Mouse (Mus musculus) kidney, embryonic 16.5 days (tissue): ENCODE results near the gene Tenm2. TPM values are rescaled to one million over a fixed set of nuclear protein-coding genes. Genes with fewer than 3 reads are reported as not detected.

Experiments used
- ATAC-seq: fragments of 200-750 bp; cut with Nextera tagmentation; 2 replicates; pipeline ENCODE4 v1.8.0; 2017; ENCODE audit warnings: moderate TSS enrichment; ENCODE audit not compliant: low FRiP score, low TSS enrichment
- H3K27ac ChIP-seq: fragments of 300-500 bp; sonication (generic); 2 replicates; pipeline ENCODE4 v1.5.1; 2014; ENCODE audit warnings: low read length
- H3K27me3 ChIP-seq: fragments of 300-500 bp; sonication (generic); 2 replicates; pipeline ENCODE4 v1.6.1; 2014; ENCODE audit warnings: low read length, control low read depth, mixed read lengths; ENCODE audit not compliant: insufficient read depth
- H3K36me3 ChIP-seq: fragments of 300-500 bp; sonication (generic); 2 replicates; pipeline ENCODE4 v1.6.1; 2014; ENCODE audit warnings: low read length, control low read depth, mixed read lengths; ENCODE audit not compliant: insufficient read depth
- H3K4me1 ChIP-seq: fragments of 300-500 bp; sonication (generic); 2 replicates; pipeline ENCODE4 v1.6.1; 2014; ENCODE audit warnings: low read length, control low read depth, mixed read lengths; ENCODE audit not compliant: insufficient read depth
- H3K4me2 ChIP-seq: fragments of 300-500 bp; sonication (generic); replicated peaks from 2 replicates; pipeline ENCODE4 v1.6.1; 2014; ENCODE audit warnings: low read depth, low read length
- H3K4me3 ChIP-seq: fragments of 300-500 bp; sonication (generic); 2 replicates; pipeline ENCODE4 v1.5.1; 2014; ENCODE audit warnings: mild to moderate bottlenecking, low read length
- H3K9ac ChIP-seq: fragments of 300-500 bp; sonication (generic); replicated peaks from 2 replicates; pipeline ENCODE4 v1.6.1; 2014; ENCODE audit warnings: low read length
- H3K9me3 ChIP-seq: fragments of 300-500 bp; sonication (generic); 2 replicates; pipeline ENCODE4 v1.6.1; 2016; ENCODE audit warnings: low read length, control low read depth
- WGBS: fragments of 180-500 bp; shearing (Covaris S2); extraction: QIAGEN DNeasy Blood & Tissue Kit; methylation state at CpG from one replicate; pipeline ENCODE4 v1.1.7; 2014; 5-methylcytosine and 5-hydroxymethylcytosine counted together
- polyA plus RNA-seq: library from polyadenylated mRNA; unstranded; fragments of >200 nt; fragmentation: Nextera tagmentation; extraction: Ambion mirVana; gene quantifications from 2 replicates; pipeline ENCODE4 v1.2.1, GENCODE M21; 2015

Tenm2 gene
- polyA plus RNA-seq, 1 experiment from 2014 or later: 0.76 TPM

GRCm38 (mm10) chr11:36246152-36246551 is 989.6 kb downstream of the Tenm2 start:
- WGBS: 81% methylated on average over 3 of the region's 3 CpGs
- Histone ChIP-seq H3K9me3 (no peaks in the 10 kb centered on the region), H3K36me3 (no peaks in the 10 kb centered on the region), H3K27ac (no peak overlapping the region), H3K27me3 (no peaks in the 10 kb centered on the region), H3K4me1 (no peaks in the 10 kb centered on the region), H3K4me2 (no peak overlapping the region), H3K4me3 (no peak overlapping the region), H3K9ac (no peak overlapping the region)
- ATAC-seq: no peak

GRCm38 (mm10) chr11:36244491-36244882 is 991.3 kb downstream of the Tenm2 start:
- Histone ChIP-seq H3K27me3 (no peaks in the 10 kb centered on the region), H3K27ac (no peak overlapping the region), H3K4me2 (no peak overlapping the region), H3K4me1 (no peaks in the 10 kb centered on the region), H3K36me3 (no peaks in the 10 kb centered on the region), H3K9ac (no peak overlapping the region), H3K9me3 (no peaks in the 10 kb centered on the region), H3K4me3 (no peak overlapping the region)
- no peak for ATAC-seq
- 85% methylated on average over 11 of the region's 11 CpGs for WGBS

GRCm38 (mm10) chr11:36243747-36244490 is 991.8 kb downstream of the Tenm2 start:
- H3K36me3 ChIP-seq: no peaks in the 10 kb centered on the region
- H3K9me3 ChIP-seq: no peaks in the 10 kb centered on the region
- no peak overlapping the region for H3K4me3 ChIP-seq
- no peak overlapping the region for H3K9ac ChIP-seq
- no peak for ATAC-seq
- H3K4me2 ChIP-seq: no peak overlapping the region
- H3K4me1 ChIP-seq: no peaks in the 10 kb centered on the region
- 67% methylated on average over 18 of the region's 18 CpGs for WGBS
- no peaks in the 10 kb centered on the region for H3K27me3 ChIP-seq
- H3K27ac ChIP-seq: no peak overlapping the region

DNA sequence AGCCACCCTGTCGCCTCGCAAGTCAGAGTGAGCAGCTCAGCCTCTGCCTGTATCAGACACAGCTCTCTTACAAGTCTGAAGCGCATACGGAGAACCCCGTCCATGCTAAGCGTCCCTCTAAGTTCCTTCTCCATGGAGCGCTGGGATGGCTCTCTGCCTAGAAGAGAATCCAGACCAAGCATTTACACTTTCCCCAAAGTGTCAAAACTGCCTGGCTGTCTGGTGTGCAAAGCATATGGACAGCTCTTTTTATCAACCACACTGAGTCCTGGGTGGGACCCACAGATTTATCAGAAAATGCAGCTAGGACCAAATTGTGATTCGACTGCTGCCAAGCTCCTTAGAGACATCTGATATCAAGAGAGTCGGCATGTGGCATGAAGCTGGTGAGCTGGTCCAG is 996.9 kb downstream of the Tenm2 start:
- no peak for ATAC-seq
- no peaks in the 10 kb centered on the region for H3K27me3 ChIP-seq
- no peaks in the 10 kb centered on the region for H3K4me1 ChIP-seq
- no peaks in the 10 kb centered on the region for H3K36me3 ChIP-seq
- no peak overlapping the region for H3K9ac ChIP-seq
- H3K9me3 ChIP-seq: no peaks in the 10 kb centered on the region
- H3K4me2 ChIP-seq: no peak overlapping the region
- no peak overlapping the region for H3K4me3 ChIP-seq
- WGBS: 84% methylated on average over 9 of the region's 9 CpGs
- no peak overlapping the region for H3K27ac ChIP-seq

GRCm38 (mm10) chr11:36228654-36229053 is 1007.1 kb downstream of the Tenm2 start:
- ATAC-seq: no peak
- 76% methylated on average over 11 of the region's 11 CpGs for WGBS
- Histone ChIP-seq H3K4me1 (no peaks in the 10 kb centered on the region), H3K27ac (no peak overlapping the region), H3K27me3 (no peaks in the 10 kb centered on the region), H3K4me2 (no peak overlapping the region), H3K4me3 (no peak overlapping the region), H3K9ac (no peak overlapping the region), H3K9me3 (no peaks in the 10 kb centered on the region), H3K36me3 (no peaks in the 10 kb centered on the region)

DNA sequence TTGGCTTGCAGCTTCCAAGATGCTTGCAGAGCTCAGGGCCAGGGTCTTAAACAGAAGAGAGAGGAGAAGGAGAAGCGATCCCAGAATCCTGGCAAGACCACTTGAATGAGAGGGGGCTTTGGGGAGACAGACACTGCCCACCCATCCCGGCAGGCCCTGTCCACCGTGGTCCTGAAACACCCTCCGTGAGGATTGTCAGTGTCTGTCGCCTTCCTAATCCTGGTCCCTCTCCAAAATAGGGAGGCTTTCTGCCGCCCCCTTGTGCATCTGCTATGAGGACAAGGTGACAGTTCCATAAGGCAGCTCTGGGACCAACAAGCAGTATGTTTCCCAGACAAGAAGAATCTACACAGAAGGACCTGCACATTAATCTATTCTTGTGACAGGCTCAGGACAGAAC is 1007.6 kb downstream of the Tenm2 start:
- Histone ChIP-seq H3K9ac (no peak overlapping the region), H3K4me2 (no peak overlapping the region), H3K4me3 (no peak overlapping the region), H3K27ac (no peak overlapping the region), H3K27me3 (no peaks in the 10 kb centered on the region), H3K9me3 (no peaks in the 10 kb centered on the region), H3K4me1 (no peaks in the 10 kb centered on the region), H3K36me3 (no peaks in the 10 kb centered on the region)
- 80% methylated on average over 6 of the region's 6 CpGs for WGBS
- no peak for ATAC-seq

GRCm38 (mm10) chr11:36226061-36226460 is 1009.7 kb downstream of the Tenm2 start:
- H3K4me2 ChIP-seq: no peak overlapping the region
- no peaks in the 10 kb centered on the region for H3K9me3 ChIP-seq
- no peaks in the 10 kb centered on the region for H3K27me3 ChIP-seq
- WGBS: 72% methylated on average over 3 of the region's 3 CpGs
- no peak overlapping the region for H3K4me3 ChIP-seq
- no peaks in the 10 kb centered on the region for H3K36me3 ChIP-seq
- no peak overlapping the region for H3K9ac ChIP-seq
- H3K27ac ChIP-seq: no peak overlapping the region
- no peak for ATAC-seq
- H3K4me1 ChIP-seq: no peaks in the 10 kb centered on the region

DNA sequence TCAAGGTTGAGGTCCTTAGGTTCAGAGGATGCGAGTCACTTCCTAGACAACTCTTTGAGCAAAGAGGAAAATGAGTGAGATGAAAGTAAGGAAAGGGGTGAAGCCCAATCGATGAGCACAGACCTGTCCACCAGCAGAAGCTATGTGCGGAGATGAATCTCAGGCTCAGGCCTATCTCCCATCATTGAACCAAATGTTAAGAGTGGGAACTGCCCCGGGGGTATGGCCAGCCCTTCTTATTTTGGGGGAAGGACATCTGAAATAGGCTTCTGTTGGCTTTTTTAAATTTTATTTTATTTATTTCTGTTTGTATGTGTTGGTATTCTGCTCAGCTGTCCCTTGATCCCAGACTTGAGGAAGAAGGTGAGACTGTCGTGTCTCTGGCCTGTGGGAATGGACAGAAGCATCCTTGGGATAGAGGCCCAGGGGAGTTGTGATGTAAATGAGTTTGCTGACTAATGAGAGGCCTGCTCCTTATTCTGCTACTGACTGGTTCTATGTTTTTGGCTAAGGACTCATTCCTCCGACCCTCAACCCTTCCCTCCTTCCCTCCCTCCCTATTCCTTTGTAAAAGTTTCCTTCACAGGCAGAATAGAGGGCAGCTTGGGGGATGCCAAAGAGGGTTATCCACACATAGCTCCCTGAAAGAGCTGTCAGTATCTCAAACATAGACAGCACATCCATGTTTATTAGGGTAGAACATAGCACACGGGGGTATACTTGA is 1011.9 kb downstream of the Tenm2 start:
- WGBS: 88% methylated on average over 7 of the region's 7 CpGs

DNA sequence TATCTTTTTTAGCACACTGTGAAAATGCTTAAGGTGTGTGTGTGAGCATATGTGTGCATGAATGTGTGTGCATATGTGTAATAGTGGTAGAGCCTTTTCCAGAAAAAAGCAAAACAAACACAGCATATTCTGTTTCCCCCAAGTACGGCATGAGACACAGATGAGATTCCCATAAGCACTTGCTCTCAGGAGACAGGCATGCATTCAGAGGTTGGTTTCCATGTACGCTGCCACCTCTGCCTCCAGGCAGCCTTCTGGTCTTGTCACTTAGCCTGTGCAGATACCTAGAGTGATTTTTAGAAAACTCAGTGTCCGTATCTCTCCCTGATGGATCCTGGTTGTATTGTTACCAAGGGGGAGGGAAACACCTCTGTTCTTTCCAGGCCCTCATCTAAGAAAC is 1013.7 kb downstream of the Tenm2 start:
- Histone ChIP-seq H3K4me3 (no peak overlapping the region), H3K9me3 (no peaks in the 10 kb centered on the region), H3K9ac (no peak overlapping the region), H3K4me2 (no peak overlapping the region), H3K27me3 (no peaks in the 10 kb centered on the region), H3K27ac (no peak overlapping the region), H3K36me3 (no peaks in the 10 kb centered on the region), H3K4me1 (no peaks in the 10 kb centered on the region)
- no peak for ATAC-seq
- WGBS: 88% methylated on average over 3 of the region's 3 CpGs

More for the DNA sequence above, 1011.9 kb downstream of the Tenm2 start:
- Histone ChIP-seq H3K4me3 (no peak overlapping the region), H3K27me3 (no peaks in the 10 kb centered on the region), H3K4me2 (no peak overlapping the region), H3K9me3 (no peaks in the 10 kb centered on the region), H3K4me1 (no peaks in the 10 kb centered on the region), H3K27ac (no peak overlapping the region), H3K9ac (no peak overlapping the region), H3K36me3 (no peaks in the 10 kb centered on the region)
- no peak for ATAC-seq
